Mouse (Mus musculus) layer of hippocampus, postnatal 36 days (tissue): Measurements from ENCODE around the gene Muc13. TPM values are rescaled to one million over a fixed set of nuclear protein-coding genes. Genes with fewer than 3 reads are reported as not detected.

Source experiments
- DNase-seq, 2 experiments: peaks; one replicate each; pipeline ENCODE4 v3.0.0; 2022
- total RNA-seq, 2 experiments: library from RNA; stranded (reverse); gene quantifications; 2 replicates each; pipeline ENCODE4 v1.2.3; 2021

Gene Muc13
- total RNA-seq, 2 experiments from 2014 or later: not detected

DNA sequence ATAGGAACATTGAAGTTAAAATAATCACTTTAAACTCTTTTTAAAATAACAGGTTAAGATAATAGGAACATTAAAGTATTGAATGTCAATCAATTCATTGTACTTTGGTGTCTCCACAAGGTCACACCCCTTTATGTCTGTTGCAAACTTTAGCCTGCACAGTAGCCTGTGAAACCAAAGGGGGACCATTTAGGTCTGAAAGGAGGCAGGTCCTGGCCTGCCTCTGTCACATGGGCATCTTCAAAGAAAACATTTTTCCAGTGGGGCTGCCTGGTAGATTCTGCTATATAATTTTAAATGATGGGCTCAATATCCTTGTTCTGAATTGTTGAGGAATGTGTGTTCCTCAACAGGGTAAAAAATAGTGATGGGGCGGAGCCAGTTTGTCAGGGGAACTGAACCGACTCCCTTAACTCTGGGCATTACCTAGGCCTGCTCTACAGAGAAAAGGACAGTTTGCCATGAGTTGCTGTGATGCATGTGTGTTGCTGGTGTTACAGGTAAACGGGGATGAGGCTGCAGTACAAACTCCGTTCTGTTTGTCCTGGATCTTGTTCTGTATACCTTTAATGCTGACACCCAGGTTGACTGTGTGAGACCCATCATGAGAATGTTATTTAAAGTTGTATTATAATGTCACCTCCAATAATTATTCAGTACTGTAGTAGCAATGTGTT, 22.9 kb upstream of the Muc13 start:
- DNase-seq: no peak

DNA sequence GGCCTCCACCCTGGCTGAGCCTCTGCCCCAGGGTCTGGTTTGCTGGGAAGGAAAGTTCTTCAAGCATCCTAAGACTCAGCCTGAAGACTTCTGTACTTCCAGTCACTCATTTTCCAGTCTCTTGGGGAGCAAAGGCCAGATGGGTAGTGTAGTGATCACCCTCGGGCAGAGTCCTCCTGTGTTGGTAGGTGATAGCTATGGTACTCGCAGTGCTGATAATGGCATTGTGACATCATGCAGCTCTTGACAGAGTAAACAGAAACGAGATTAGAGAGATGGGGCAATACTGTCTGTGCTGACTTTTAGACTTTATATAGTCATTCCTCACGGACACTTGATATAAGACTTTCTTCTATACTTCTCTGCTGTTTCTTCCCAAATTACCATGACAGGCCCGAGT, 21.0 kb upstream of the Muc13 start:
- DNase-seq: no peak

DNA sequence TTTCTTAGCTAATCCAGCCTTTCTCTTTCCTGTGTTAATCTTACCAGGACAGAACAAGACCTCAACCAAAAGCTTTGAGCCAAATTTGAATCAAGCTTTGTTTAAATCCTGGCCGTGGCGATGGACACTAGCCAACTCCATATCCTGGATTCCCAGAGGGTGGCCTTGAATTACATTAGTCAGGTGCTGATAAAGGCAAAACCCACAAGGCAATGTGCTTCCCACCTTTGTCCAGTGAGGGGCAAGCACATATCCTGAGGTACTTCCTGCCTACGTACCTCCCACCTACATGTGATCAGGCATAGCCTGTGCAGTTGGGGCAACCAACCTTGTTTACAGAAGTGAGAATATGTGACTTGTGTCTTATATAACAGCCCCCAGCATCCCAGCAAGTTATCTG, 18.9 kb upstream of the Muc13 start:
- no peak for DNase-seq

- no peak for DNase-seq
These were observed 18.0 kb upstream of the Muc13 start for GRCm38 (mm10) chr16:33775733-33776335.

DNA sequence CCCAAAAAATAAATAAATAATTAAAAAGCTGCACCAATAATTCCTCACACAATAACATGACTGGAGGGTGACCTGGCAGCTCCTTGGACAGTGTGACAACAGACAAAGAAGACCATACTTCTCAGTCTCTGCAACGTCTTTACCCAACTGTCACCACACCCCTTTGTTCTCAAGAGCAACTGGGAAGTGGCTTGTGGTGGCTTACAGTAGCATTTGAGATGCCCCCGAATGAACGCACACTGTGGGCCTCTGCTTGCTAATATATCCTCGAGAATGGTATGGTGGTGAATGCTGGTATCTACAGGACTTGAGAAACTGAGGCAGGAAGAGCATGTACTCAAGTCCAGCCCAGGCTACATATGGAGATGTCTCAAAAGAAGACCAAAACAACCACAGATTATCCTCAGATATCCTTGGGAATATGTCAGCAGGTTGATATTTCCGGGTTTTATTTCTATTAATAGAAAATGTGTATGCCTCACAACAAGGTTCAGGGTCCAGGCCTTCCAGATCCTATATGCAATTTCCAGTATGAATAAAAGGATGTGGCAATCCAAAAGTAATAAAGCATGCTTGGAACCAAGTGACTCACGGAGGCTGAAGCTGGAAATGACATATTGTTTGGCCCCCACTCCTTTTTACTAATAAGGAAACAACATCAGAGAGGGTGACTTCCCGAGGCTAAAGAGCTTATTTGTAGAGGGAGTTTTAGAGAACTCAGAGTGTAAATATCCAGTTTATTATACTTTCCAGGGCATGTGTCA, 16.9 kb upstream of the Muc13 start:
- DNase-seq: no peak

GRCm38 (mm10) chr16:33777607-33778006, 16.2 kb upstream of the Muc13 start:
- DNase-seq: no peak

GRCm38 (mm10) chr16:33781789-33782728, 11.8 kb upstream of the Muc13 start:
- DNase-seq: no peak

DNA sequence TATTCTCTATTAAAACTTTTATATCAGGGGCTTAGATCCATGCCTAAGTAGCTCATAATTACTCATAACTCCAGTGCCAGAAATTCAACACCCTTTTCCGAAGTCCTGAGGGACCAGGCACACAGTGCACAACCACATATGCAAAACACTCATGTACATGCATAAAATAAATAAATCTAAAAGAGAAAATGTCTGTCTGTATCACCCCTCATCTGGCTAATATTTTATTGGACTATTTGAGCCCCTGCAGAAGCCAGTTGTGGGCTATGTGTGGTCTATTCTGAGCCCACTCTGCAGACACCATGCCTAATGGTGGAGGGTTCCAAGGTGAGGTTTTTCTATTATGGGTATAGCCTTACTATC, 11.1 kb upstream of the Muc13 start:
- no peak for DNase-seq

- no peak for DNase-seq
These were observed 9.3 kb upstream of the Muc13 start for GRCm38 (mm10) chr16:33784547-33784946.

- no peak for DNase-seq
These were observed 8.6 kb upstream of the Muc13 start for GRCm38 (mm10) chr16:33785092-33785704.

DNA sequence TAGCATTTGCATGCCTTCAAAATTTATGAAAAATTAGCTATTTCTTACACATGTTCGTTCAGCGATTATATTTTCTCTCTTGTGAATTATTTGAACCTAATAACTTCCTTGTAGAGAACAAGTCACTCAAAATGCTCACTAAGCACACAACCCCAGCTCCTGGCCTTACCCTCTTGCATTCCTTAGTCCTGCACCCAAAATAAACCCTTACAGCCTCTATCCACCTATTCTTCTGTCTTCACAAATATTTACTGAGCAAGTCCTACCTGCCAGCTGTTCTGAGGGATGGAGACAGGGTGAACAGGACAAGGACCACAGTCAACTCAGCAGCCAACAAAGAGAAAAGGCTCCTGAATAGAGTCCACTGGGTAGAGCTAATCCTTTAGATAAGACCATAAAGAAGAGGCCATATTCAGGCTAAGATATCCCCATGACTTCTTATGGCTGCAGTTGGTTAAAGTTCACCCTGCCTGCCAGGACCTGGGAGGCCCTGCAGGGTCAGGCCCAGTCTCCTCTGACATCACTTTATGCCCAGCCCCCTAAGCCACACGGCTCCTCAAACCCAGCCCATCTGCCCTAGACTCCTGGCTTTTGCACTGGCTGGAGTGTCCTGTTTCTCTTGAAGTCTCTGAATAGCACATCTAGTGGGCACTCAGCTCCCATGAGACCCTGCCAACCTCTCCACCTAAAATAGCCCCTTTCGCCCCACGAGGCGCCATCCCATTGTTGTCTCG, 7.0 kb upstream of the Muc13 start:
- no peak for DNase-seq

GRCm38 (mm10) chr16:33795106-33795505, 1.3 kb downstream of the Muc13 start:
- no peak for DNase-seq

GRCm38 (mm10) chr16:33795887-33796286, 2.0 kb downstream of the Muc13 start:
- no peak for DNase-seq

DNA sequence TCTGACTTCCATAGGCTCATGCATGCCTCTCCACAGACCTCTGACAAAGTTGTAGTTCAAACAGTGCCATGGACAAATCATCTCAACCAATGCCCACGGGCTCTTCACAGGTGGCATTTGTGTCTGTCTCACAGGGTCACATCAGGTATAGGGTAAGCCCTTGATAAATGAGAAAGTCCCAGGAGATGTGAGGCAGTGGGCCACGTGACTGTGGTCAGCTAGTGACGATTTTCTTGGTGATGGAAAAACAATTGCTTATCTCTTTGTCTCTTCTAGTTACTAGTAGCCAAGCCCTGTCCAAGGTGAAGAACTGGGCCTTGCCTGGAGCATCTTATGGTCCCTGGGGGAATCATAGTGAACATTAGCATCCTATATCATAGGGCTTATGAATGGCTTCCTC, 2.9 kb downstream of the Muc13 start:
- no peak for DNase-seq

- peak; percentile 18 to 31 for DNase-seq
These were observed 4.0 kb downstream of the Muc13 start for GRCm38 (mm10) chr16:33797860-33798259.

DNA sequence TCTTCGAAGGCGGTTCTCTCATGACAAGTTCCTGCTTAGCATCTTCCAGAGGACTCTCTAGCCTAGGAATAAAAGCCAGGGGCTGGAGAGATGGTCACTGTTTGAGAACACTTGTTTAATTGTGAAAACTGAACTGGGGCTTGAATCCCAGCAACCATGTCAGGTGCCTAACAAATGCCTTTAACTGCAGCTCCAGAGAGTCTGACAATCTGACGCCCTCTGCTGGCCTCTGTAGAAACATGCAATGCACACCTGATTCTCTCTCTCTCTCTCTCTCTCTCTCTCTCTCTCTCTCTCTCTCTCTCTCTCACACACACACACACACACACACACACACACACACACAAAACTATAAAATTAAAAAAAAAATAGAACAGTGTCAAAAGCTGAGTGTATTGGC, 16.2 kb downstream of the Muc13 start:
- no peak for DNase-seq

DNA sequence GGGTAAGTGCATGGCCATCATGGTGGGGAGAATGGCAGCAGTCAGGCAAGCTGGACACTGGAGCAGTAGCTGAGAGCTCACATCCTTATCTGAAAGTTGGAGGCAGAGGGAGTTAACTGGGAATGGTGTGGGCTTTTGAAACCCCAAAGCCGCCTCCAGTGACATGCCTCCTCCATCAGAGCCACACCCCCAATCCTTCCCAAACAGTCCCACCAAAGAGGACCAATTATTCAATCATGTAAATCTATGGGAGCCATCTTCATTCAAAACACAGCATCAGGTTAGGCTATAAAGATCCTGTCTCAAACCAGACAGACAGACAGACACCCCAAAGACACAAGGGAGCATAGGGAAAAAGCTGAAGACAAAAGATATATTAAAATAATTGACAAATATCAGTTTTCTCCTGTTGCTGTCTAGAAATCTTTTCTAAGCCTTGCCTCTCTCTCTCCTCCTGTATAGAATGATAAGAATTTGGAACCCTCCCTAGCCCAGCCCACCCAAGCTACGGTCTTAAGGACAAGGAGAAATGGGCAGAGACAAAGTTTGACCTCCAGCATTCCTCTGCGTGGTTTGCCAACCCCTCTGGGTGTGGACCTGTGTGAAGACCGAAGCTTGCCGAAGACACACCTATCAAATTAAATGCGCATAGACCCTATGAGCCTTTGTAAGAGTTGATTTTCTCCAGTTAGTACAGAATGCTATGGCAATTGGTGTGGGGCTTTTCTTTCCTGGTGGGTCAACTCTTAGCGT, 24.8 kb downstream of the Muc13 start:
- no peak for DNase-seq

- peak; percentile 77 to 87 for DNase-seq
These were observed 26.7 kb downstream of the Muc13 start for GRCm38 (mm10) chr16:33820269-33821178.

GRCm38 (mm10) chr16:33824603-33825002, 30.8 kb downstream of the Muc13 start:
- no peak for DNase-seq

DNA sequence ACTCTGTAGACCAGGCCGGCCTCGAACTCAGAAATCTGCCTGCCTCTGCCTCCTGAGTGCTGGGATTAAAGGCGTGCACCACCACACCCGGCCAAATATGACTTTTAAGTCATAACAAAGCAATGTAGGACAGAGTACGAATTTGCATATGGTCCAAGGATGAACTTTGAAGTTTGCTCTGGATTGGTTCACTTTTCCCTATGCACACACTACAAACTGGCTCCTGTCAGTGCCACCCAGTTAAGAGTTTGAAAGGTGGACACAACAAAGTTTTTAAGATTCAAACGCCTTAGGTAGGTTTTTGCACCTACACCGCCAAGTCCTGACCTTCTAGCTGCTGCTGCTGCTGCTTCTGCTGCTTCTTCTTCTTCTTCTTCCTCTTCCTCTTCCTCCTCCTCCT, 34.7 kb downstream of the Muc13 start:
- DNase-seq: no peak
